Mouse (Mus musculus) cerebellum, adult 2 months (tissue): ENCODE measurements around the gene Cytip. TPM values are rescaled to one million over a fixed set of nuclear protein-coding genes. Genes with fewer than 3 reads are reported as not detected.
"Not testable (repeated sequence)": the region's sequence is repeated elsewhere in the genome, so short reads cannot be mapped to it uniquely, and the experiment has no call there.

Source experiments
- DNase-seq, 2 experiments: peaks; one replicate each; pipeline ENCODE4 v3.0.0; 2021
- H3K27ac ChIP-seq: fragments of 200-500 bp; 2 replicates; pipeline ENCODE4 v1.5.1; 2012; ENCODE audit warnings: low read length, control low read depth, inconsistent platforms; ENCODE audit not compliant: insufficient read depth
- H3K27me3 ChIP-seq: fragments of 200-500 bp; 2 replicates; pipeline ENCODE4 v1.6.1; 2012; ENCODE audit warnings: inconsistent platforms, mild to moderate bottlenecking, low read length, moderate library complexity; ENCODE audit not compliant: control insufficient read depth, insufficient read depth
- H3K4me1 ChIP-seq: fragments of 200-500 bp; 2 replicates; pipeline ENCODE4 v1.6.1; 2011; ENCODE audit warnings: low read length; ENCODE audit not compliant: control insufficient read depth, insufficient read depth
- H3K4me3 ChIP-seq: fragments of 200-500 bp; replicated peaks from 2 replicates; pipeline ENCODE3; 2011; ENCODE audit warnings: mild to moderate bottlenecking, low read depth, low read length, control low read depth; ENCODE audit not compliant: insufficient read depth
- CTCF ChIP-seq: fragments of 200-500 bp; IDR thresholded peaks from 2 replicates; pipeline ENCODE4 v1.5.1; 2011; ENCODE audit warnings: low read depth, mild to moderate bottlenecking, control low read depth, low read length, moderate library complexity, borderline replicate concordance; ENCODE audit not compliant: insufficient read depth
- POLR2A ChIP-seq: fragments of 200-500 bp; IDR thresholded peaks from 2 replicates; pipeline ENCODE4 v1.6.1; 2011; ENCODE audit warnings: low read length, control low read depth, borderline replicate concordance; ENCODE audit not compliant: insufficient read depth
- WGBS: fragments of 180-500 bp; shearing (Covaris S2); methylation state at CpG from one replicate; pipeline ENCODE4 v1.1.7; 2018; 5-methylcytosine and 5-hydroxymethylcytosine counted together
- polyA plus RNA-seq: library from polyadenylated mRNA; depleted of rRNA; stranded (reverse); fragments of >200 nt; gene quantifications from 2 replicates; pipeline ENCODE4 v1.2.3, GENCODE M21; 2012

Gene Cytip
- polyA plus RNA-seq, 1 experiment = 0.38 TPM

DNA sequence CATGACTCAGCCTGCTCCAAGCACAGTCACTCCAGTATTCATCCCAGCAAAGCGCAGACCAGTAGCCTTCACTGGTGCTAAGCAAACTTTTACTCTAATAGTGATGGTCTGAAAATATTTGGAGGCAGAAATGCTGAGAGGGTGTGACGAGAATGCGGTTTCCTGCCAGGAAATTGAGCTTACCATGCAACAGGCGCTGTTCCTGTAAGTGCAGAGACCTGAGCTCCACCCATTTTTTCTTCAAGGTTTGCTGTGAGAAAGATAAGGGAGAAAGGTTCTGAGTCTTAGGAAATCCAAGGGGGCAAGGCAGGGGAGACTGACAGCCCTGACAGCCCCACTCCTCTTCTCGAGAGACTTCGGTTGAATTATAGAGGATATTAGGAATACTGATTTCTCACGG is 57.7 kb downstream of the Cytip start:
- TF ChIP-seq POLR2A (no peak), CTCF (no peak)
- peaks cover 30% of the 10 kb centered on the region for H3K4me1 ChIP-seq
- H3K27me3 ChIP-seq = no peaks in the 10 kb centered on the region
- no peak overlapping the region for H3K4me3 ChIP-seq
- 92% methylated on average over 7 of the region's 7 CpGs for WGBS
- H3K27ac ChIP-seq = peak overlapping the region; percentile 92
- DNase-seq = peak; percentile 28 to 29

DNA sequence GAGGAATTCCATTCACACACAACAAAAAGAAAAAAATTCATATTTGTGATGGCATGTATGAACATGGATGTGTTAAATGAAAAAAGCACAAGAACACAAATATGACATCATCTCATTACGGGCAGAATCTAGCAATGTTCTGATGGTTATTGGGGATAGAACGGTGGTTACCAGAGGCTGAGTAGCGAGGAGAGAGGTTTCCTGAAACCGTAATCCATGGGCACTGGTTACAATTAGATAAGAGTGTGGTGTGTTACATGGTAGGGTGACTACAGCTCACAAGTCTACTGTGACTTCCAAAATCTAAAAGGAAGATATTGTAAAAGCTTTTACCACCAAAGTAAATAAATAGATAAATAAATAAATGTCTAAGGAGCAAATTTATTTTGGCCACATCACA is 58.8 kb downstream of the Cytip start:
- no peak for DNase-seq
- TF ChIP-seq POLR2A = no peak
- no peak for TF ChIP-seq CTCF
- Histone ChIP-seq H3K27me3 (no peaks in the 10 kb centered on the region), H3K4me3 (no peak overlapping the region), H3K4me1 (peaks cover 30% of the 10 kb centered on the region), H3K27ac (no peak overlapping the region)
- WGBS = 99% methylated on average over 4 of the region's 4 CpGs

DNA sequence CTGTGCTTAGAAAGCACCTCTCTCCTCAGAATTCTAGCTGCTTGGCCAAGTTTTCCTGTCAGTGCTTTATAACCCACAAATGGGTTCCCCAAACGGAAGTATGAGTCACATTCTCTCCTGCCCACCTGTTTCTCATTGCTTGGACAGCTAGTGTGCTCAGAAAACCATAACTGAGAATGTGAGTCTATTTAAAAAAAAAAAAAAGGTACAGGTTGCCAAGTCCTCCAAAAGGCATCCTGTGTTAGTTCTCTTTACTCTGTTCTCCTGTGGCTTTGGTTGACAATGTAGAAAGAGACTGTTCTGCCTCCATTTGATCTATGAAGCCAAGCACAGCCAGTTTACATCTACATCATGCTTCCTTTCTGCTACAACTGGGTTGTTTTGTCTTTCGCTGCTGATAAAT is 60.3 kb downstream of the Cytip start:
- TF ChIP-seq POLR2A = no peak
- no peak for TF ChIP-seq CTCF
- DNase-seq = peak; percentile 55 to 90
- no peak overlapping the region for H3K4me3 ChIP-seq
- WGBS = 19% methylated on average over 2 of the region's 2 CpGs
- H3K27me3 ChIP-seq = no peaks in the 10 kb centered on the region
- peak overlapping the region; percentile 65; the same call in 1 of the 2 replicates for H3K27ac ChIP-seq
- peaks cover 21% of the 10 kb centered on the region for H3K4me1 ChIP-seq

DNA sequence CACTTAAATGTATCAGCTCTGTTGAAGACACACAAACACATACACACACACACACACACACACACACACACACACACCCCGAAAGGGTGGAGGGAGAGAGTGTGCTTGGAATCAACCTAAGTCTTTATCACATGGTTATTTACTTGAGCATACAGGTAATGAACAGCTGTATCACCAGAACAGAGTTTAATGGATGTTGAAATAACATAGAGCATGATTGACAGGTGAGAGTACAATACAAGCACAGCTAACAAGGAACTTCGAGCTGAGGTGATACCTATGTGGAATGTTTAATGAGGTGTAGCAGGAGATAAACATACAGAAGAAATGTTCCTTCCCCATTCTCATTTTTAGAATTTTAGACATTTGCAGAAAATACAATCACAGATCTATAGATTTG is 62.7 kb downstream of the Cytip start:
- TF ChIP-seq CTCF = no peak
- TF ChIP-seq POLR2A = no peak
- WGBS = 80% methylated on average over 2 of the region's 2 CpGs
- no peaks in the 10 kb centered on the region; the same call in 1 of the 2 replicates for H3K27me3 ChIP-seq
- DNase-seq = no peak
- no peak overlapping the region for H3K27ac ChIP-seq
- no peak overlapping the region for H3K4me3 ChIP-seq
- peaks cover 13% of the 10 kb centered on the region for H3K4me1 ChIP-seq

DNA sequence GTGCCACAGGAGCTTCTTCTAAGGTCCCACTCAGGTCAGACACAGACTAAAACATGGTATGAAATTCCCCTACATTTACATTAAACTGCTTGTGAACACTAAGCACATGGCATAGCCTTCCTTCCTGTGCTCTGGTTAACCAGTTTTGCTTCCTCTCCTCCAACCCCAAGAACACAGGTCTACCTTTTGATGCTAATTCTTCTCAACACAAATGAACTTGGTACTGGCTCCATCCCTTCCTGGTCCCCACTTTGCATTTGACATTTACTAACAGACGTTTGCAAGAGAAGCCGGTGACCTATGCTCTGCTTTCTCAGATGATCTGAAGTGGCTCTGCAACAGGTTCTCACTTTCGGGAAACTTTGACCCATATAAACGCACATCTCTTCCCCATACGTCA is 65.4 kb downstream of the Cytip start:
- Histone ChIP-seq H3K27me3 (no peaks in the 10 kb centered on the region; the same call in 1 of the 2 replicates), H3K4me3 (no peak overlapping the region), H3K27ac (no peak overlapping the region), H3K4me1 (peaks cover 6% of the 10 kb centered on the region)
- TF ChIP-seq POLR2A (no peak), CTCF (no peak)
- WGBS = 94% methylated on average over 5 of the region's 5 CpGs
- no peak for DNase-seq

DNA sequence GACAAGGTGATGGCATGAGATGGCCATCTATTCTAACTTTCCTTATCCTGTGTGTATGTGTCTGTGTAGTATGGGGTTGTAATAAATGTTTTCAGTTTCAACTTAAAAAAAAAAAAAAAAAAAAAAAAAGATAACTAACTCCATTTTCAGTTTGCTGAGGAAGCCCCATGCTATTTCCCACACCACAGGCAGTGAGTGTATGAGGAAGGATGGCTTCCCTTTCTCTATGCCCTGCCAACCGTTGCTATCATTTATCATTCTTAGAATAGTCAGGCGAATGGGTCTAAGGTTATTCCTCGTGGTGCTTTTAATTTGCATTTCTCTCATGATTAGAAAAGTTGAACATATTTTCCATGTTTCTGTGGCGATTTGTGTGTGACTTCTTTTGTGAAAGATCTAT is 84.2 kb downstream of the Cytip start:
- H3K27ac ChIP-seq = no peak overlapping the region
- 86% methylated on average over 4 of the region's 4 CpGs for WGBS
- H3K4me1 ChIP-seq = no peaks in the 10 kb centered on the region
- H3K4me3 ChIP-seq = no peak overlapping the region
- no peak for DNase-seq
- H3K27me3 ChIP-seq = no peaks in the 10 kb centered on the region
- TF ChIP-seq POLR2A = no peak
- TF ChIP-seq CTCF = no peak

DNA sequence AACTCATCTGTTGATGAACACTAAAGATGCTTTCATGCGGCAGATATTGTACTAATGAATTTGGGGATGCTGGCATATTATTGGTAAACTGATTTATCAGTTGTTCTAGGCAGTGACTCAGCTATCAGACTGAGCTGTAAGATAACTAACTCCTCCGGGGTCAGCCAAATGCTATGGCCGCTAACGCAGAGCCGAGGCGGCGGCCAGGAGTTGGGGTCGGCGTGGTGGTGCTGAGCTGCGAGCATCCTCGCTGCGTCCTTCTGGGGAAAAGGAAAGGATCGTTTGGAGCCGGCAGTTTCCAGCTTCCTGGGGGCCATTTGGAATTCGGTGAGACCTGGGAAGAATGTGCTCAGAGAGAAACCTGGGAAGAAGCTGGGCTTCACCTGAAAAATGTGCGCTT is 87.4 kb downstream of the Cytip start:
- WGBS = 94% methylated on average over 16 of the region's 16 CpGs
- H3K4me3 ChIP-seq, H3K27me3 ChIP-seq, H3K27ac ChIP-seq, DNase-seq, H3K4me1 ChIP-seq: not testable (repeated sequence)

DNA sequence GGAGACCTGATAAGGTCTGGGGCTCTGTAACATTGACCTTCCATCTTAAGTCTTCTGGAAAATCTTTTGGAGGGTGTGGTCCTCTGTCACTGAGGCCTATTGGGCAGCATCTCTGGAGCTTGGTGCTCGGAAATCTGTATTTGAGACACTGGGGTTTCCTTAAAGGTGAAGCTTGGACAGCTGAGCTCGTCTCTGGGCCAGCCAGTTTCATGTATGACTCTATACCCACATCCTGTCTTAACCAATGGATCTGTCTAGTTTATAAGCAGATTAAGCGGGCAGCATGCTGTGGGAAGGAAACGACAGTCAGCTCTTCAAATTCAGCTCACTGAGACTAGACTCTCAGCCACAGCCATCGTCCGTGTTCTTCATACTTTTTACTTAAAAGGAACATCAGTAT is 88.3 kb downstream of the Cytip start:
- H3K4me1 ChIP-seq = no peaks in the 10 kb centered on the region
- H3K27ac ChIP-seq = no peak overlapping the region
- DNase-seq = no peak
- 89% methylated on average over 6 of the region's 6 CpGs for WGBS
- no peaks in the 10 kb centered on the region for H3K27me3 ChIP-seq
- H3K4me3 ChIP-seq = no peak overlapping the region
- no peak for TF ChIP-seq CTCF
- TF ChIP-seq POLR2A = no peak
